Mouse (Mus musculus): Measurements from ENCODE around the gene Sart1. TPM values are rescaled to one million over a fixed set of nuclear protein-coding genes. Genes with fewer than 3 reads are reported as not detected.

Sart1 gene
- 82.0 and 87.6 TPM in 2 replicates for polyA plus RNA-seq (2015; fragmentation: Nextera tagmentation; extraction: Ambion mirVana)

- peaks cover 33% of the 10 kb centered on the region for H3K4me1 ChIP-seq
- H3K9me3 ChIP-seq (replicated peaks) = no peaks in the 10 kb centered on the region
- peak; percentile 94 for ATAC-seq (replicated peaks; ENCODE audit: low FRiP score)
- no peaks in the 10 kb centered on the region for H3K27me3 ChIP-seq
- peak within 1 kb of the TSS; percentile 86 for H3K9ac ChIP-seq
- H3K4me3 ChIP-seq (replicated peaks) = peak within 1 kb of the TSS; percentile 84
- peaks cover 21% of the 10 kb centered on the region for H3K36me3 ChIP-seq
- peak within 1 kb of the TSS; percentile 93 for H3K27ac ChIP-seq
- peak within 1 kb of the TSS; percentile 79 for H3K4me2 ChIP-seq
- WGBS = 2% methylated on average over 43 of the region's 43 CpGs
These were observed at the start of gene Sart1 for GRCm38 (mm10) chr19:5388588-5389242. Gene Sart1 (minus strand): TSS chr19:5388703.

GRCm38 (mm10) chr19:5433951-5434350 lies 45.4 kb upstream of the Sart1 start:
- Histone ChIP-seq H3K27ac (peak overlapping the region; percentile 82), H3K4me3 (replicated peaks) (peak overlapping the region; percentile 41), H3K9ac (peak overlapping the region; percentile 42; the same call in 1 of the 2 replicates), H3K36me3 (no peaks in the 10 kb centered on the region), H3K9me3 (replicated peaks) (no peaks in the 10 kb centered on the region), H3K4me2 (peak overlapping the region; percentile 78), H3K27me3 (no peaks in the 10 kb centered on the region), H3K4me1 (peaks cover 19% of the 10 kb centered on the region)
- ATAC-seq (replicated peaks; ENCODE audit: low FRiP score) = no peak
- 62% methylated on average over 7 of the region's 7 CpGs for WGBS

DNA sequence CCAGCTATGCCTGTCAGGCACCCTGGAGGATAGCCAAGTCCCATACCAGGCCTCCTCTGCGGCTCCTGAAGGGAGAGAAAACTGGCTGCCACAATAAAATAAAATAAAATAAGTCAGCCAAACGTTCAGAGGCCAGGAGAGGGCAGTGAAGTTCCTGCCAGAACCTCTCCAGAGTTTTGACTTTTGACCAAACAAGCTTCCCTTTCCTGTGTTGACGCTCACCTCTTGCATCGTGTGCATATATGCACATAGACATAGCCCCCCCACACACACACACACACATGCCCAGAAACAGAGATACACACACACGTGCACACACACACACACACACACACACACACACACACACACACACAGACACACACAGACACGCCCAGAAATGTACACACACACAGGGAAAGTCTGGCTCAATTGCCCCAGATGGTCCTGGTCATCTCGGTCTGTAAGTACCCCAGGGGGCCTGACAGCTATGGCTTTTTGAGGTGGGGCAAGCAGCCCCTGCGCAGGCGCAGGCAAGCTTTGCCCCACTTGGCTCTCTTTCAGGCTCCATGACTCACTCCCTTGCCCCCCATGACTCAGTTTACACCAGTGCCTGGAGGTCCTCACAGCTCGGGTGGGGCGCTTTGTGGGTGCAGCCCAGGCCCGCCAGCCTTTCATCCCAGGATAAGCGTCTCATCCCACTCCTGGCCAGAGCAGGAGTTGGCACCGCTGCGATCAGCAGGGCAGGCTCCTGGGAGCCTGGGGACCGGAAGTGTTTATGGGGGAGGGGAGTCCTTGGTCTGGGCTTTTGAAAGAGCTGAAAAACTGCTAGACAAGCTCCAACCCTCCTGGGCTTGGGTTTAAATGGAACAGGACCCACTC lies 44.7 kb upstream of the Sart1 start:
- ATAC-seq (replicated peaks; ENCODE audit: low FRiP score) = peak; percentile 68
- 9% methylated on average over 16 of the region's 16 CpGs for WGBS
- peak overlapping the region; percentile 82 for H3K27ac ChIP-seq
- H3K36me3 ChIP-seq = no peaks in the 10 kb centered on the region
- H3K4me3 ChIP-seq (replicated peaks) = peak overlapping the region; percentile 41
- H3K4me1 ChIP-seq = peaks cover 22% of the 10 kb centered on the region
- H3K4me2 ChIP-seq = peak overlapping the region; percentile 78
- H3K27me3 ChIP-seq = no peaks in the 10 kb centered on the region
- no peaks in the 10 kb centered on the region for H3K9me3 ChIP-seq (replicated peaks)
- peak overlapping the region; percentile 42 for H3K9ac ChIP-seq

- H3K9ac ChIP-seq = no peak overlapping the region
- ATAC-seq (replicated peaks; ENCODE audit: low FRiP score) = no peak
- H3K36me3 ChIP-seq = peaks cover 4% of the 10 kb centered on the region
- peaks cover 29% of the 10 kb centered on the region for H3K4me1 ChIP-seq
- H3K9me3 ChIP-seq (replicated peaks) = no peaks in the 10 kb centered on the region
- no peaks in the 10 kb centered on the region for H3K27me3 ChIP-seq
- H3K27ac ChIP-seq = 0 out of 2 replicates have a peak overlapping the region, but pooled peaks have one; percentile 82
- no peak overlapping the region for H3K4me3 ChIP-seq (replicated peaks)
- WGBS = 79% methylated on average over 4 of the region's 4 CpGs
- no peak overlapping the region for H3K4me2 ChIP-seq
These were observed 43.5 kb upstream of the Sart1 start for GRCm38 (mm10) chr19:5431911-5432464.

- Histone ChIP-seq H3K4me2 (no peak overlapping the region), H3K36me3 (peaks cover 15% of the 10 kb centered on the region), H3K4me1 (peaks cover 42% of the 10 kb centered on the region), H3K27me3 (no peaks in the 10 kb centered on the region), H3K9ac (no peak overlapping the region), H3K4me3 (replicated peaks) (no peak overlapping the region), H3K27ac (no peak overlapping the region), H3K9me3 (replicated peaks) (no peaks in the 10 kb centered on the region)
- WGBS = 88% methylated on average over 1 of the region's 1 CpGs
- no peak for ATAC-seq (replicated peaks; ENCODE audit: low FRiP score)
These were observed 41.9 kb upstream of the Sart1 start for GRCm38 (mm10) chr19:5430408-5430807.

GRCm38 (mm10) chr19:5429806-5430205 lies 41.3 kb upstream of the Sart1 start:
- WGBS = 72% methylated on average over 8 of the region's 8 CpGs
- H3K4me2 ChIP-seq = no peak overlapping the region
- no peak for ATAC-seq (replicated peaks; ENCODE audit: low FRiP score)
- H3K27me3 ChIP-seq = no peaks in the 10 kb centered on the region
- no peak overlapping the region for H3K27ac ChIP-seq
- no peak overlapping the region for H3K4me3 ChIP-seq (replicated peaks)
- no peaks in the 10 kb centered on the region for H3K9me3 ChIP-seq (replicated peaks)
- no peak overlapping the region for H3K9ac ChIP-seq
- H3K4me1 ChIP-seq = peaks cover 42% of the 10 kb centered on the region
- H3K36me3 ChIP-seq = peaks cover 15% of the 10 kb centered on the region

GRCm38 (mm10) chr19:5429219-5429618 lies 40.7 kb upstream of the Sart1 start:
- 84% methylated on average over 4 of the region's 4 CpGs for WGBS

GRCm38 (mm10) chr19:5428083-5428482 lies 39.6 kb upstream of the Sart1 start:
- Histone ChIP-seq H3K27me3 (no peaks in the 10 kb centered on the region), H3K9ac (no peak overlapping the region), H3K27ac (peak overlapping the region; percentile 66), H3K9me3 (replicated peaks) (no peaks in the 10 kb centered on the region), H3K4me1 (peaks cover 41% of the 10 kb centered on the region), H3K4me2 (no peak overlapping the region), H3K4me3 (replicated peaks) (no peak overlapping the region), H3K36me3 (peaks cover 18% of the 10 kb centered on the region)
- ATAC-seq (replicated peaks; ENCODE audit: low FRiP score) = no peak
- WGBS = 82% methylated on average over 2 of the region's 2 CpGs

More at GRCm38 (mm10) chr19:5429219-5429618, 40.7 kb upstream of the Sart1 start:
- Histone ChIP-seq H3K4me2 (no peak overlapping the region), H3K36me3 (peaks cover 15% of the 10 kb centered on the region), H3K9me3 (replicated peaks) (no peaks in the 10 kb centered on the region), H3K4me3 (replicated peaks) (no peak overlapping the region), H3K27ac (no peak overlapping the region), H3K4me1 (peaks cover 41% of the 10 kb centered on the region), H3K27me3 (no peaks in the 10 kb centered on the region), H3K9ac (no peak overlapping the region)
- ATAC-seq (replicated peaks; ENCODE audit: low FRiP score) = no peak

GRCm38 (mm10) chr19:5426640-5427290 lies 38.3 kb upstream of the Sart1 start:
- Histone ChIP-seq H3K4me1 (peaks cover 38% of the 10 kb centered on the region), H3K4me2 (peak overlapping the region; percentile 79), H3K27ac (no peak overlapping the region), H3K4me3 (replicated peaks) (no peak overlapping the region), H3K36me3 (peaks cover 27% of the 10 kb centered on the region), H3K27me3 (no peaks in the 10 kb centered on the region), H3K9ac (no peak overlapping the region), H3K9me3 (replicated peaks) (no peaks in the 10 kb centered on the region)
- ATAC-seq (replicated peaks; ENCODE audit: low FRiP score) = no peak
- WGBS = 90% methylated on average over 13 of the region's 13 CpGs

DNA sequence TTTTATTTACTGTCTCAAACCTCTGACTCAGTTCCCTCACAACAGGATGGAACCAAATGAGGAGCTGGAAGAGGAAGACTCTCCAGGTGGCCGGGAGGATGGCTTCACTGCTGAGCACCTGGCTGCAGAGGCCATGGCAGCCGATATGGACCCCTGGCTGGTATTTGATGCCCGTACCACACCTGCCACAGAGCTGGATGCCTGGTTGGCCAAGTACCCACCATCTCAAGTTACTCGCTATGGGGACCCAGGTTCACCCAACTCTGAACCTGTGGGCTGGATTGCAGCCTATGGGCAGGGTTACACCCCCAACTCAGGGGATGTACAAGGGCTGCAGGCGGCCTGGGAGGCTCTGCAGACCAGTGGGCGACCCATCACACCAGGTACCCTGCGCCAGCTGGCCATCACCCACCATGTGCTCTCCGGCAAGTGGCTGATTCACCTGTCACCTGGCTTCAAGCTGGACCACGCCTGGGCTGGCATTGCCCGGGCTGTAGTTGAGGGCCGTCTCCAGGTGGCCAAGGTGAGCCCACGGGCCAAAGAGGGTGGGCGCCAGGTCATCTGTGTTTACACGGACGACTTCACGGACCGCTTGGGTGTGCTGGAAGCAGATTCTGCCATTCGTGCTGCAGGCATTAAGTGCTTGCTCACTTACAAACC lies 37.5 kb upstream of the Sart1 start:
- peak overlapping the region; percentile 84 for H3K27ac ChIP-seq
- H3K9me3 ChIP-seq (replicated peaks) = no peaks in the 10 kb centered on the region
- no peaks in the 10 kb centered on the region for H3K27me3 ChIP-seq
- peaks cover 34% of the 10 kb centered on the region for H3K36me3 ChIP-seq
- no peak for ATAC-seq (replicated peaks; ENCODE audit: low FRiP score)
- H3K4me1 ChIP-seq = peaks cover 38% of the 10 kb centered on the region
- WGBS = 86% methylated on average over 18 of the region's 18 CpGs
- peak overlapping the region; percentile 79 for H3K4me2 ChIP-seq
- peak overlapping the region; percentile 90 for H3K9ac ChIP-seq
- H3K4me3 ChIP-seq (replicated peaks) = peak overlapping the region; percentile 86
